Mouse (Mus musculus): Measurements from ENCODE around the gene H2-Aa.

The H2-Aa gene

DNA sequence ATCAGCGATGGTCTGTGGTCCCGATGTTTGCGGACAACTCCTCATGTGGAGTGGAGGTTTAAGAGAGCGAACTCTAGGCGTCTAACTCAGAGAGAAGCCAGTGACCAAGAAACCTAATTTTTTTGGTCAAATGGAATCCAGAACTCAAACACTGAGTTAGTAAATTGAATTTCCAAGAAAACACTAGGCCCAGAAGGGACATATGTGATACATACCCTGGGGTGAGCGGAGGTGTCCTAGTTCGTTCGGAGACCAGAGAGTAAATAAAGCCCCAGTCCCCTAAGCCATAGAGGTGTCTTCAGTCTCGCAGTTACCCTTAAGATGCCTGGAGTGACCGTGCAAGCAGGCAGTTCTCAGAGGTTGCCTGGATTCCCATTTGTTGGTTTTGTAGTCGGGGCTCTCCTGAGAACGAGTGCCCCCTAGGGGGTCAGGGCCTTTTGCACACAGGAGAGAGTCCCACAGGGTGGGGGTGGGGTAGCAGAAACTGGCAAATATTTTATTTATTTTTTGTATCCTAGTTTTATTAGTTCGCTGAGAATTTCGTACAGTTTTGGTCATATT lies 23.7 kb downstream of the H2-Aa start:
- peak; percentile 65 for DNase-seq (ENCODE audit: low spot score)

DNA sequence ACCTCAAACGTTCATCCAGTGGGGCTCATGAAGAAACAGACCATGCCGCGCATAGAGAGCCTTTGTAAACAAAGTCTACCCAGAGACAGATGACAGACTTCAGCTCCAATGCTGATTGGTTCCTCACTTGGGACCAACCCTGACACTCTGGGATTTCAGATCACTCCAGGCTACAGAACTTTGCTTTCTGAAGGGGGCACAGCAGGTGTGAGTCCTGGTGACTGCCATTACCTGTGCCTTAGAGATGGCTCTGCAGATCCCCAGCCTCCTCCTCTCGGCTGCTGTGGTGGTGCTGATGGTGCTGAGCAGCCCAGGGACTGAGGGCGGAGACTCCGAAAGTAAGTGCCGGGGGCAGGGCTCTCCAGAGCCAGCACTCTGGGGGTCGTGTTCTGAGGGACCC lies 24.6 kb downstream of the H2-Aa start:
- peak; percentile 89 for DNase-seq (ENCODE audit: low spot score)

DNA sequence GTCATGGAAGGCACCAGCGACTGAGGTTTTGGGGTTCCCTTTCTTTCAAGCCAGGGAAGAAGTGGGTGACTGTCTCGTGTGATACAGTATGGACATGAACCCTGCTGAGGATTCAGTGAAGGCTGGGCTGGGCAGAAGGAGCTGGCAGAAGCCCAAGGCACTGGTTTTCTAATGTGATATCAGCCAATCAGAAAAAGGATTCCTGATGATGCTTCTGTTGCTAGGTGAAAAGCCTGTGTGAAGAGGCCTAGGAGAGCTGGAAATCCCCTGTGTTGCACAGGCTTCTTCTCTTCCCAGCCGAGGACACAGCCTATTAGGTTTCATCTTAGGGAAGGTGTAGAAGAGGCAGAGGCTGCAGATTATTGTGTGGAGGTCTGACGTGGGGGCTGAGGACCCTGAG lies 26.1 kb downstream of the H2-Aa start:
- DNase-seq (ENCODE audit: low spot score), result peak; percentile 66

DNA sequence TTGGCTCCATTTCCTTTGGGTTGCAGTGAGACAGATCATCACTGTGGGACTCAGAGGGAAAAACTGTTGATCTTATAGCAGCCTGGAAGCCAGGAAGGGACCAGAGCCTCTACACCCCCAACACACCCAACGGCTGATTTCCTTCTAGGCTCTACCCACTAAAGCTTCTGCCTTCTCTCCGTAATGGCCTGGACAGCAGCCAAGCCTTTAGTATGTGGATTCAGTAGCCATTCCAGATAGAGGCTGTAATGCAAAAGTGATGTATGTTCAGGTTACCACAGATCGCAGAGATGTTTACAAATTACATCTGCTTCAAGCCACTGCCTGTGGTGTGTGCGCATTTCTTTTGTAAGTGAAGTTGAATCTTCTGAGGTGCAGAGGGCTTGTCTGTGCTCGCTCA lies 27.1 kb downstream of the H2-Aa start:
- no peak for DNase-seq (ENCODE audit: low spot score)

DNA sequence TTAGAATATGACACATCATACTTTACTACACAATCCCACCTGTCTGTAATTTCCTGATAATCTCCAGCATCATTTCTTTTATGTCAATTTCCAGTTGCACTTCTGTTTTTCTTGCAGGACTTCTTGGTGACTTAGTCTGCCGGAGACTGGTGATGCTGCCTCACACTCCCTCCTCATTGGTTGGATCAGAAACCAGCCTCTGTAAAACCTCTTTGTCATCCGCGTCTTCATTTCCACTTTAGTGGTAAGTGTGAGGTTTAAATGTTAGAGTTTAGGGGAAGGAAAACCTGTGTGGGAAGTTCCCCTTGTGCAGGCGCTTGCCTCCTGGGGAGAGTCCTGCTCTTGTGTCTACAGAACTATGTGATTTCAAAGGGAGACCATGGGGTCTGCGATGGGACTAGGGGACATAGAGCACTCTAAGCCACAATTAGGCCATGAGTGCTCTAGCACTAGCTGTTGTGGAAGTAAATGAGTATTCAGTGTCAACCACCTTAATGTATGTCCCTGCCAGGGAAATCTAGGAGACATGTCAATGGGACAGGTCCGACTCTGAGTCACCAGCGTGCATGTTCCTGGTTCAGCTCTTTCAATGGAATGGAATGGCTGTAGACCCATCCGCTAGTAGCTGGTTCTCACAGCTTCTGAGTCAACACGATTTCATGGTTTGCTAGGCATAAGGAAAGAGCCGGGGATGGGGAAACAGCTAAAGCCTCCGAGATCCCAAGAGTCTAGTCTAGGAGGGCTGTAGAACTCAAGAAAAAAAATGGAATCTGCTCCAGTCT lies 29.8 kb downstream of the H2-Aa start, which contains the start of gene H2-Ab1:
H2-Ab1 (plus strand) TSS at position 96 of the 782 bp plus-strand sequence.
- DNase-seq (ENCODE audit: low spot score), result peak; percentile 60

DNA sequence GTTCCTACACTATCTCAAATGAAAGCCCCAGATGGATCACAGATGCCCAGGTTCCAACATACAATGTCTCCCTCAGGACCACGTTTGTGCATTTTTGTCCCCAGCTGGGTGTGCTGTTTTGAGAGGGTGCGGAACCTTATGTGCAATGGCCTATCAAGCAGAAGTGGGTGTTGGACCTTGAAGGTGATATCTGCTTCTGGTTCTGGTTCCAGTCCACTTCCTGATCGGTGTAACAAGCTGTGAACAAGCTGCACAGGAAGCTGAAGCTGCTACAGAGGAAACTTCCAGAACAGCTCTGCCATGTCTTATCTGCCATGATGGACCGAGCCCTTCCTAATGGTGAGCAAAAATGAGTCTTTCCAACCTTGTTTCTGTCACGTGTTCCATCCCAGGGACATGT lies 31.1 kb downstream of the H2-Aa start:
- no peak for DNase-seq (ENCODE audit: low spot score)

DNA sequence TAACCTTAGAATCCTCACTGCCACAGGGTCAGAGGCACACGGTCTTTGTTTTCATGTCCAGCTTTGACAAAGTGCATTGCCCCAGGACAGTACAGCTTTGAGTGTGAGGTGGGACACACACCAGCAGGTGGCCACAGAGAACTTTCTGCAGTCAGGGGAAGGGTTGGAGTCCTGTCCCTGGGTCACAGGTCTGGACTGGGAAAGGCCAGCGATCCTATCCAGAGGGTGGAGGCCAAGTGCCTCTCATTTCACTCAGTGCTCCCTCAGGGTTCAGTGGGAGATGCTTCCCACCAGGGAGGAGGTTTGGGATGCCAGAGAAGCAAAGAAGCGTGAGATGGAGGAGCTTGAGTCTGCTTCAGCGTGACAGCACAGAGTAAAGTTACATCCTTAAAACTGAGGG lies 36.0 kb downstream of the H2-Aa start:
- DNase-seq (ENCODE audit: low spot score), result peak; percentile 18

DNA sequence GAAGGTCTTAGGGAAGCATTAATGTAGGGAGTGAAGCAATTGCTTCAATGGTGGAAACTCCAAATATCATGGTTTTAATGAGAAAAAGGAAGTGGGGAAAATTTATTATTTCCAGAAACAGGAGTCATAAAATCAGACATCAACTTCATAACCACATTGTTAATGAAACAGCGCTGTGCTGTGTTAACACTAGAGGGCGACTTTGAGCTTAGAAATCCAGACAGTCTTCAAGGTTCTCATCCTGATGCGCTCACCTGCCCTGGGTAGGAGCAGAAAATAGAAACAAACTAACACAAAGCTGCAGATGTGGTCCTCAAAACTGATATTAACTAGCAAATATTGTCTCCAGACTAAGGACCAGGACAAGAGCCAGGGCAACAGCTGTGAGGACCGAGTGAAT lies 37.7 kb downstream of the H2-Aa start:
- DNase-seq (ENCODE audit: low spot score), result peak; percentile 81

DNA sequence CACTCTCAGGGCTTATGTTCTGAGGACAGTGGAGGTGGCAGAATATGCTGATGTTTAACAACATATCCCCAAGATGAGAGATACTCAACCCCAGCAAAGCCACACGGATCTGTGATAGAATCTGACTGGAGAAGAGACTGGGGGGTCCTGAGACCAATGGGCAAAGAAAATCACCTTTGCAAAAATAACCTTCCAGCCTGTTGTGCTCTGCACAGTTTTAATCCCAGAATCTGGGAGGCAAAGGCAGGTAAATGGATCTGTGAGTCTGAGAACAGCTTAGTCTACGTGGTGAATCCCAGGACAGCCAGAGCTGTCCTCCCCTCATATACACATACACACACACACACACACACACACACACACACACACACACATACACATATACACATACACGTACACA lies 38.3 kb downstream of the H2-Aa start:
- no peak for DNase-seq (ENCODE audit: low spot score)

DNA sequence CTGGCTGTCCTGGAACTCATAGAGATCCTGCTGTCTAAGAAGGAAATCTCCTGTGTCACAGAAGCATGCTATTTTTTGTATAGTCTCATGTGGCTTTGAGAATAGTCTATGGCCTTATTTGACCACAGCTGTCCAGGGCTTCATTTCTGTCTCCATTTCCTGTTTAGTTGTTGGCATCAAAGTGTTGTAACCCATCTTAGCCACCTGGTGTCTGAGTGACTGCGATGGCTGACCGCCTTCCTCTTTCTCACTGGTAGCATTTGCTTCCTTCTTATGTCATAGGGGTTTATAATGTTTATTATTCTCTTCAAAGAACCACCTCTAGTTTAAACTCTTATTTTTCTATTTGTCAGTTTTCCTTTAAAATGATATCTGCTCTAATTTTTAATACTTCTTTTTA lies 38.9 kb downstream of the H2-Aa start:
- no peak for DNase-seq (ENCODE audit: low spot score)

DNA sequence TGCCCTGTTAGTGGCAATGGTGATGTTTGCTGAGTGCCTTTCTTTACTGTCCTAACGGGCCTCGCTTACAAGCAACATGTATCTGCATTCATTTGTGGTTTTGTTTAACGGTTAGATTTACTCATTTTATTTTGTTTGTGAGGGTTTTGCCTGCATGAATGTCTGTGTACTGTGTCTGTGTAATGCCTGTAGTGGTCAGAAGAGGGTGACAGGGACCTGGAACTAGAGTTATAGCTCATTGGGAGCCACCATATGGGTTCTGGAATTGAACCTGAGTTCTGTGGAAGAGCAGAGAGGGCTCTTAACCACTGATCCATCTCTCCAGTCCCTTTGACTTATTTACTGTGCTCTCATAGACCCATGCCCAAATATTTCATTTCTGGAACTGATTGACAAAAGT lies 40.6 kb downstream of the H2-Aa start:
- DNase-seq (ENCODE audit: low spot score), result no peak

DNA sequence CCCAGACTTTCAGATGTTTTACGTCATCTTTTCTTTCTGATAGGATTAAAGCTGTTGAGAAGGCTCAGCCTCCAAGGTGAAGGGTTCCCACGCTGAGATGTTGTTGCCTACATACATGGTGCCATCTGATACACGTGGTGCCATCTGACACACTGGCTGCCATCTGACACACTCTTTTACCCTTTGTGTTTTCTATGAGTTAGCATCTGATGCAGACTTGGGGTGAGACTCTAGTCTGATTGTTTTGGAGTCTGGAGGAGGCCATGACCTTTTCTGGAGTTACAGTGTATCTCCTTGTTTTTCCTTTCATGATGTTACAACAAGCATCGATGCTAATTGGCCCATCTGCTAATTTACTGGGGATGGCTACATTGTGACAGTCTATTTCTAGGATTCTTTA lies 43.0 kb downstream of the H2-Aa start:
- DNase-seq (ENCODE audit: low spot score), result no peak

DNA sequence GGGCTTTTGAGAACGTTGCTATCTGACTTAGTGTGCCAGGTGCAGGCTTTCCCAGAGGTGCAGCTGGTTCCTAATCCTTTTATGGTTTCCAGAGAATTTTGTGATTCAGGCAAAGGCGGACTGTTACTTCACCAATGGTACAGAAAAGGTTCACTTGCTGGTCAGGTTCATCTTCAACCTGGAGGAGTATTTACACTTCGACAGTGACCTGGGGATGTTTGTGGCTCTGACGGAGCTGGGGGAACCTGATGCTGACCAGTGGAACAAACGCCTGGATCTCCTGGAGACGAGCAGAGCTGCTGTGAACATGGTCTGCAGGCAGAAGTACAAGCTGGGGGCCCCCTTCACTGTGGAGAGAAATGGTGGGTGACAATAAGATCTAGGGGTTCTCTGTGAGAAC lies 46.7 kb downstream of the H2-Aa start:
- DNase-seq (ENCODE audit: low spot score), result no peak

DNA sequence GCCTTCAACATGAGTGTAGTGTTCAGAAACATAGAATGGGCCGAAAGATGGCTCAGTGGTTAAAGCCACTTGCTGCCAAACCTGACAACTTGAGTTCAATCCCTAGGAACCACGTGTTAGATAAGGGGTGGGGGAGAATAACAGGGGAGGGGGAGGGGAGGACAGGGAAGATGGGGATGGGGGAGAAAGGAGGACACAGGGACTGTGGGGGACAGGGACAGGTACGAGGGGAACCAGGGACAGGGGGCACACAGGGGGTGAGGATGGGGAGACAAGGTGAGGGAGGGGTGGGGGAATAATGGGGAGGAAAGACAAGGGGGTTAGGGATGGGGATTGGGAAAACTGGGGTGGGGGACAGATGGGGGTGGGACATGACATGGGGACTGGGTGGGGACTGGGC lies 47.3 kb downstream of the H2-Aa start:
- no peak for DNase-seq (ENCODE audit: low spot score)

DNA sequence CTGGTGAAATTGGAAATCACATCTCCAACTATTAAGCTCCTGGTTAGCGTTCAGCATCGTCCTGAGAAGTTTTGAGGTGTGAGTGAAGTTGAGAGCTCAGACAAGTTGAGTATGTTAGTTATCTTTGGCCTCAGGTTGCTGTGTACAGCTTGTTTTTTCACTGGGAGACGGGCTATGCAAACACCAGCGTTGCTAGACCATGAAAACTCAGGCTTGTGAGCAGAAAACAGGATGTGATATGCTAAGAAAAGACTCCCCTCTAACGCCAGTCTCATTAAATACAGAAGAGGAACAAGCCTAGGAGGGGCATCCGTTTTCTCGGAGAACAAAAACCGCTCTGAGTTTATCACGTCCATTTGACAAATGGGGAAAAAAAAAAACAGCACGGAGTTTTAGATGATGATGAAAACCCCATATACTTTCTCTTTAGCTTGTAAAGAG lies 48.0 kb downstream of the H2-Aa start:
- DNase-seq (ENCODE audit: low spot score), result no peak

DNA sequence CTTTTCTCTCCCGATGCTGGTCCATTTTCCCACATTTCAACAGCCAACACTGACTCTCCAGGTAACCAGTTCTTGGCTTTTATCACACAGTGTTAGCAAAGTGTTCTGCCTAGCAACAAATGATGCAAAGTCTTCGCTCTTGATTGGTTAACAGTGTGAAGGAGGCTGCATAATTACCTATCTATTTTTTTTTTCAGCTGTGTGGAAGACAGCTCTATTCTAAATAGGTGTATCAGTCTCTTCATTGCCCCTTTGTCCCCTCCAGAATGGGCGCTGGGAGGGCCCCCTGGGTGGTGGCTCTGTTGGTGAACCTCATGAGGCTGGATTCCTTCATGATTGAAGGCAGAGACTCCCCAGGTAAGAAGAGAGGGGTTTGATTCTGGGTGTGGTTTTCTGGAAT lies 48.9 kb downstream of the H2-Aa start, which contains the start of gene H2-Ob:
H2-Ob (plus strand) TSS at position 198 of the 400 bp plus-strand sequence.
- peak; percentile 24 for DNase-seq (ENCODE audit: low spot score)

DNA sequence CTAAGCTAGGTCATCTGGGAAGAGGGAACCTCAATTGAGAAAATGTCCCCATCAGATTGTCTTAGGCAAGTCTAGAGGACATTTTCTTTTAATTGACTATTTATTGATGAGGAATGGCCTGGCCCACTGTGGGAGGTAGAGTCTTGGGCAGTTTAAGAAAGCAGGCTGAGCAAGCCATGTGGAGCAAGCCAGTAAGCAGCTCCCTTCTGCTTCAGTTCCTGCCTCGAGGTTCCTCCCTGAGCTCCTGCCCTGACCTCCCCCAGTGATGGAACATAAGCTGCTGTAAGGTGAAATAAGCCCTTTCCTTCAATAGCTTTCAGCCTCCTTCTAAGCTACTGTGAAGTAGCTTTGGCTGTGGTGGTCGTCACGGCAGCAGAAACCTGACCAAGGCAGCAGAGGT lies 49.9 kb downstream of the H2-Aa start:
- DNase-seq (ENCODE audit: low spot score), result no peak

DNA sequence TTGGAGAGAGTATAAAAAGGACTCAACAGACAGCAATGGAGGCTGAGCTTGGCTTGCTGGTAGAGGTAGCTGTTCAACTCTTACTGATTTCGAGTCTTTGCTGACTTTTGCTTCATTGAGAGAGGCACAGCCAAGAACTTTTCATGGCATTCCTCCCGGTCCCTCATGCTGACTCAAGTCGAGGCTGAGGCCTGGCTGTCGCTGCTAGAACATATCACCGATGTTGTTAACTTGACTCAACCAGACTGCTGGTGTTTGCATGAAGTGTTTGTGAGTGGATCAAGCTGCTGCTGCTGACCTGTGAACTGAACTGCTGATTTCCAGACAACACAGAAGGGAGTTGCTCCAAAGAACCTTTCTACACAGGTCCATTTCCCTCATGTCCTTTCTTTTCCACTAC lies 50.9 kb downstream of the H2-Aa start:
- DNase-seq (ENCODE audit: low spot score), result no peak

DNA sequence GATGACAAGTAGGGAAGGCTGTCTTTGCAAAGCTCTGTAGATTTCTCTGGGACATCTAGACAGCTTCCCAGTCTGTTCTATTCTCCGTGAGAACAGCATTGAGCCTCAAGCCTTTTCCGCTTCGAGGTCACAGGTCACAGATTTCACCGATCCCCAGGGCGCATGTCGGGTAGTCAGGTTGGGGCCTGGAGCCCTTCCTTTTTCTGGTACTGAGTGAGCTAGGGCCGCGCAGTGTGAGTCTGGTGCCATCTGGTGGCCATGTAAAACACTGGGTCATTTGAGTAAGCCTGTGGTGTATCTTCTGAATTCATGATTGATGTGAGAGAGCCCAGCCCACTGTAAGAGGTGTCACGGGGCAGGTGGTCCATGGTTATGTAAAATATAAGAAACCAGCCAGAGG lies 52.7 kb downstream of the H2-Aa start:
- peak; percentile 68 for DNase-seq (ENCODE audit: low spot score)
